Mouse (Mus musculus): ENCODE results near the gene Mlc1. TPM values are rescaled to one million over a fixed set of nuclear protein-coding genes. Genes with fewer than 3 reads are reported as not detected.

Gene Mlc1
- polyA plus RNA-seq, 1 experiment from 2014 or later = 3.7 TPM

DNA sequence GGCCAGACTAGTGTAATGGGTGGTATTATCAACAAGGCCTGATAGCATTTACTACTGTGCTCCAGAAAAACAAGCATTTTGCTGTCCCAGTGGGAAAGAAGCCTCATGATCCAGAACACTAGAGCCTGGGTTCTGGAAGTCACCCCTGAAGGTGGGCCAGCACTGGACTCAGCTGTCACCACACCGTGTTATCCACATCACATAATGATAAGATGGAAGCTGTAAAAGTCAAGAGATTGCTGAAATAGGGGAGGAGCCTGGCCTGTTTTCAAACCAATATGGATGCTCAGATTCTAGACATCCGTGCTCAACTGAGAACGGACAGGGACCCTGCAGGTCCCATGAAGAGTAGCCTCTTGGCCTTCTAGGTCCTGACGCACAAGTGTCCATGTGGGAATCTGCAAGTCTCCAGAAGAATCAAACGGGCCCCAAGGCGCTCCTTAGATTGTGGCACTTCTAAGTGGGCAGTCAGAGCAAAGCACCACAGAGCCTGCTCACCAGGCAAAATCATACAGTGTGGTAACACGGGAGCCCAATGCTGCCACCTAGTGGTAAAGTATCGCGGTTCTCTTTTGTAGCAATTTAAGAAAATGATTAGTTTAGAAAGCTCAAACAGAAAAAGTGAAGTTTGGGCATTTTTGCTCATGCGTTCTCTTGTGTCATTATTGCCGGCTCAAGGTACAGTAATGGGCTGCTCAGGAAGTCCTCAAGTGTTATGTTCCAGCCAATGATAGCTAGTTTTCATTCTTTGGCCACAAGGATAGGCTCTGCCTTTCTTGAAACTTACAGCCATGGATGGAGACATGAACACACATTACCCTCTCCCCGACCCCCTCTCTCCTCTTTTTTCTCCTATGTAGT, 57.4 kb downstream of the Mlc1 start:
- Histone ChIP-seq H3K4me2 (no peak overlapping the region), H3K9ac (ENCODE audit: low read length) (no peak overlapping the region), H3K36me3 (ENCODE audit: control insufficient read depth, insufficient read depth, low read length) (no peaks in the 10 kb centered on the region), H3K9me3 (ENCODE audit: control insufficient read depth, low read length) (no peaks in the 10 kb centered on the region), H3K27me3 (ENCODE audit: control insufficient read depth, insufficient read depth, low read length) (no peaks in the 10 kb centered on the region), H3K4me3 (ENCODE audit: low read depth, low read length) (no peak overlapping the region), H3K27ac (ENCODE audit: low read depth, low read length) (no peak overlapping the region), H3K4me1 (ENCODE audit: control insufficient read depth, insufficient read depth, low read length) (no peaks in the 10 kb centered on the region)
- peak; percentile 98 for DNase-seq (ENCODE audit: low spot score, missing footprints)
- ATAC-seq (ENCODE audit: low FRiP score) = peak; percentile 66
- WGBS = 32% methylated on average over 12 of the region's 12 CpGs

DNA sequence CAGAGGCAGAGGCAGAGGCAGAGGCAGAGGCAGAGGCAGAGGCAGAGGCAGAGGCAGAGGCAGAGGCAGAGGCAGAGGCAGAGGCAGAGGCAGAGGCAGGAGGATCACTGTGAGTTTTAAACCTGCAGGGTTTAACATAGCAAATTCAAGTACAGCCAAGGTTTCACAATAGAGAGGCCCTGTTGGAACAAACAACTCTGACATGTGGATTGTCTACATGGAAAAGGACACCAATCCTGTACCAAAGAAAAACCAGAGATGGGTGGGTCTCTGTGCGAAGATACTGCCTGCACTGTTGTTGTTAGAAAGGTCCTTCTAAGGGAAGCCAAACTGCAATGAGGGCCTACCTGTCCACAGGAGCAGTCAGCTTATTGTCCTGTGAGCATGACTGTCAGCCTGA, 58.7 kb downstream of the Mlc1 start:
- 96% methylated on average over 1 of the region's 1 CpGs for WGBS
- Histone ChIP-seq H3K4me1 (ENCODE audit: control insufficient read depth, insufficient read depth, low read length) (no peaks in the 10 kb centered on the region), H3K27me3 (ENCODE audit: control insufficient read depth, insufficient read depth, low read length) (no peaks in the 10 kb centered on the region), H3K9me3 (ENCODE audit: control insufficient read depth, low read length) (no peaks in the 10 kb centered on the region), H3K9ac (ENCODE audit: low read length) (no peak overlapping the region), H3K4me2 (no peak overlapping the region), H3K36me3 (ENCODE audit: control insufficient read depth, insufficient read depth, low read length) (no peaks in the 10 kb centered on the region), H3K27ac (ENCODE audit: low read depth, low read length) (no peak overlapping the region), H3K4me3 (ENCODE audit: low read depth, low read length) (no peak overlapping the region)
- ATAC-seq (ENCODE audit: low FRiP score) (no peak), DNase-seq (ENCODE audit: low spot score, missing footprints) (peak; percentile 19)

DNA sequence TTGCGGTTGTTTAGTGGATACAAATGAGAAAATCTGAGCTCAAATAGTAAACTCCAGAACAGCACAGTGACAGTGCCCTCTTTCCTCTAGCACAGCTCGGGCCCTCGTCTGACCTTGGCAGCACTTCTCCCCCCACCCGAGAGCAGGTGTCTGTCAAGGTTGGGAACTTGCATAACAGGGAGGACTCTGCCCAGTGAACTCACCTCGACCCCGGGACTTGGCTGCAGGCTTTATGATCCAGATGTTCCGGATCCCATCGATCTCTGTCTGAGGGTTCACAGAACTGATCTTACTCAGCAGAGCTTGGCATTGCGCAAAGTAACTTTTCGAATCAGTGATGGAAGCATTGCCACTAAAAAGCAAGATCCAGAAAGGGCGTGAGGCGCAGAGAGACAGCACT, 59.5 kb downstream of the Mlc1 start:
- no peak for ATAC-seq (ENCODE audit: low FRiP score)
- Histone ChIP-seq H3K27ac (ENCODE audit: low read depth, low read length) (no peak overlapping the region), H3K9ac (ENCODE audit: low read length) (no peak overlapping the region), H3K4me3 (ENCODE audit: low read depth, low read length) (no peak overlapping the region), H3K4me1 (ENCODE audit: control insufficient read depth, insufficient read depth, low read length) (no peaks in the 10 kb centered on the region), H3K36me3 (ENCODE audit: control insufficient read depth, insufficient read depth, low read length) (no peaks in the 10 kb centered on the region), H3K4me2 (no peak overlapping the region), H3K27me3 (ENCODE audit: control insufficient read depth, insufficient read depth, low read length) (no peaks in the 10 kb centered on the region), H3K9me3 (ENCODE audit: control insufficient read depth, low read length) (no peaks in the 10 kb centered on the region)
- DNase-seq (ENCODE audit: low spot score, missing footprints) = peak; percentile 6
- WGBS = 86% methylated on average over 12 of the region's 12 CpGs

DNA sequence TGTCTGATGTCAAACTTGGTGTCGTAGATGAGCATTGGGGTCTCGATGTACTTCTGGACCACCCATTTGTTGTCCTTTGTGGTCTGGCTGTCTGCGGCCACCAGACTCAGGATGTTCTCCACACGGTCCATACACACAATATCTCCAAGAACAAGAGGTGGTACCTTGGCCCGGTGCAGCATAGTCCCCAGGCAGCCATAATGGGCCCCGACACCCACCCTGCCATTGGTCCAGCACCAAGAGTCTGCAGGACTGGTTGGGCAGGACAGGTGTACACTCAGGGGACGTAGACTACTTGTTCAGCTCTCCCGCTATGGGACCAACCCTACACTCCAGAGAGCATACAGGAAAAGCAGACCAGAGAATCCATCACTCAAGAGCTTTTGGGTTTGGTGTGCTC, 61.7 kb downstream of the Mlc1 start:
- Histone ChIP-seq H3K27me3 (ENCODE audit: control insufficient read depth, insufficient read depth, low read length) (no peaks in the 10 kb centered on the region), H3K36me3 (ENCODE audit: control insufficient read depth, insufficient read depth, low read length) (no peaks in the 10 kb centered on the region), H3K9me3 (ENCODE audit: control insufficient read depth, low read length) (no peaks in the 10 kb centered on the region), H3K4me2 (no peak overlapping the region), H3K9ac (ENCODE audit: low read length) (no peak overlapping the region), H3K4me1 (ENCODE audit: control insufficient read depth, insufficient read depth, low read length) (no peaks in the 10 kb centered on the region), H3K27ac (ENCODE audit: low read depth, low read length) (no peak overlapping the region), H3K4me3 (ENCODE audit: low read depth, low read length) (no peak overlapping the region)
- no peak for DNase-seq (ENCODE audit: low spot score, missing footprints)
- WGBS = 95% methylated on average over 8 of the region's 8 CpGs
- no peak for ATAC-seq (ENCODE audit: low FRiP score)

DNA sequence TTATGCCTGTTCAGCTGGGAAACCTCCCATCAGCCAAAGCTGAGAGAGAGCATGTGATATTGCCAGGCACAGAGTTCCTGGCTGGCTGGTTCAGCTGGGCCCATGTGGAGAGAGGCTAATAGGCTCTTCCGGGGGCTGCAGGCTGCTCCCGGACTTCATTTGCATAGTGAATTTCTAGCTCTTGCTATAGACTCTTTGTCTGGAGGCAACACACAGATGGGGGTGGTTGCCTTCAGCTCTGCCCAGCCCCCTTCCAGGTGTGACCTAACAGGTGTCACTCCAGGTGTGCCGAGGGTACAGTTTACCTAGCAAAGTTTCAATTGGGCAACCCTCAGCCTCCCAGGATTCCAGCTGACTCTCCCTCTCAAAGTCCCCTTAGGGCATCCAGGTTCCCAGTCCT, 62.4 kb downstream of the Mlc1 start:
- H3K4me3 ChIP-seq (ENCODE audit: low read depth, low read length) = no peak overlapping the region
- no peak for ATAC-seq (ENCODE audit: low FRiP score)
- no peak overlapping the region for H3K27ac ChIP-seq (ENCODE audit: low read depth, low read length)
- DNase-seq (ENCODE audit: low spot score, missing footprints) = no peak
- H3K27me3 ChIP-seq (ENCODE audit: control insufficient read depth, insufficient read depth, low read length) = no peaks in the 10 kb centered on the region
- H3K4me2 ChIP-seq = no peak overlapping the region
- no peaks in the 10 kb centered on the region for H3K9me3 ChIP-seq (ENCODE audit: control insufficient read depth, low read length)
- H3K9ac ChIP-seq (ENCODE audit: low read length) = no peak overlapping the region
- no peaks in the 10 kb centered on the region for H3K4me1 ChIP-seq (ENCODE audit: control insufficient read depth, insufficient read depth, low read length)
- WGBS = 65% methylated on average over 3 of the region's 3 CpGs
- no peaks in the 10 kb centered on the region for H3K36me3 ChIP-seq (ENCODE audit: control insufficient read depth, insufficient read depth, low read length)

DNA sequence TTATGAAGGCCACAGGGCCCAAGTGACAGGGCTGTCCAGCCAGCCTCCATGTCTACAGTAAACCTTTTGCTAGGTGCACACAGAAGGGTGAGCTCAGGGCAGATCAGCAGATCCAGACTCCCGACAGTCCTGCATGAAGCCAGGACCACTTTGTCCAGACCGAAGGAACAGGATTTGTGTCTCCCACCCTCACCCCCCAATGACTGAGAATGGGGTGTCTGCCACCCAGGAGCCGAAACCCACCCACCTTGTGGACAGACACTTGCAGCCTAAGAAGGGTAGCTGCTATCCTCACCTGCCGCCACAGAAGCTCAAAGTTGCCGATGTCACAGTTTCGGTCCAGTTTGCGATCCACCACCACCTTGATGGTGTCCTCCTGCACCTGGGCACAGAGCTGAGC, 63.8 kb downstream of the Mlc1 start:
- ATAC-seq (ENCODE audit: low FRiP score) (no peak), DNase-seq (ENCODE audit: low spot score, missing footprints) (peak; percentile 23)
- H3K4me1 ChIP-seq (ENCODE audit: control insufficient read depth, insufficient read depth, low read length) = no peaks in the 10 kb centered on the region
- no peak overlapping the region for H3K27ac ChIP-seq (ENCODE audit: low read depth, low read length)
- H3K4me3 ChIP-seq (ENCODE audit: low read depth, low read length) = no peak overlapping the region
- no peak overlapping the region for H3K4me2 ChIP-seq
- H3K27me3 ChIP-seq (ENCODE audit: control insufficient read depth, insufficient read depth, low read length) = no peaks in the 10 kb centered on the region
- no peak overlapping the region for H3K9ac ChIP-seq (ENCODE audit: low read length)
- no peaks in the 10 kb centered on the region for H3K36me3 ChIP-seq (ENCODE audit: control insufficient read depth, insufficient read depth, low read length)
- 94% methylated on average over 7 of the region's 7 CpGs for WGBS
- H3K9me3 ChIP-seq (ENCODE audit: control insufficient read depth, low read length) = no peaks in the 10 kb centered on the region

DNA sequence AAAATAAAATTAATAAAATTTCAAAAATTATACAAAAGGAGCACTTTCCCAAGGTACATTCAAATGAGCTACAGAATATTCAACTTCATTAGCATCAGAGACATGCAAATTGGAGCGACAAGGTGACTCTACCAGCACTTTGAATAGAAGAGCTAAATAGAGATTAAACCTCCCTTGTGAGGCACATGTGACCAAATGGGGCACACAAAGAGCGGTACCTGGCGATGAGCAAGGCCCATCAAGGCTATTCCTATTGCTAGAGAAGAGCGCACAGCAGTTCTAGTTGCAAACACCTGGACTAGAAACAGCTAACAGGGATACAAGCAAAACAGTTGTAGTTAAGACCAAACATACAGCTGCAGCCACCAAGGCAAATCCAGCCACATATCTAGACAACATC, 72.5 kb downstream of the Mlc1 start:
- H3K4me1 ChIP-seq (ENCODE audit: control insufficient read depth, insufficient read depth, low read length) = no peaks in the 10 kb centered on the region
- no peaks in the 10 kb centered on the region for H3K36me3 ChIP-seq (ENCODE audit: control insufficient read depth, insufficient read depth, low read length)
- no peak overlapping the region for H3K4me2 ChIP-seq
- ATAC-seq (ENCODE audit: low FRiP score) = no peak
- no peak for DNase-seq (ENCODE audit: low spot score, missing footprints)
- no peaks in the 10 kb centered on the region for H3K27me3 ChIP-seq (ENCODE audit: control insufficient read depth, insufficient read depth, low read length)
- H3K27ac ChIP-seq (ENCODE audit: low read depth, low read length) = no peak overlapping the region
- H3K9ac ChIP-seq (ENCODE audit: low read length) = no peak overlapping the region
- H3K4me3 ChIP-seq (ENCODE audit: low read depth, low read length) = no peak overlapping the region
- no peaks in the 10 kb centered on the region for H3K9me3 ChIP-seq (ENCODE audit: control insufficient read depth, low read length)
- 68% methylated on average over 4 of the region's 4 CpGs for WGBS

Other genes with a start within 250 kb of the Mlc1 start
- 25.9 and 27.6 TPM in 2 replicates for gene Brd1, start 244.8 kb downstream of the Mlc1 start, polyA plus RNA-seq (2014; fragmentation: Nextera tagmentation; extraction: Ambion mirVana)
- gene Zbed4, start 227.3 kb downstream of the Mlc1 start, polyA plus RNA-seq (2014; fragmentation: Nextera tagmentation; extraction: Ambion mirVana) = 42.5 and 45.6 TPM in 2 replicates
- gene Alg12, start 159.7 kb downstream of the Mlc1 start, polyA plus RNA-seq (2014; fragmentation: Nextera tagmentation; extraction: Ambion mirVana) = 10.8 and 11.0 TPM in 2 replicates
- gene Creld2, start 159.4 kb downstream of the Mlc1 start, polyA plus RNA-seq (2014; fragmentation: Nextera tagmentation; extraction: Ambion mirVana) = 72.5 and 81.7 TPM in 2 replicates
- gene Pim3, start 116.8 kb downstream of the Mlc1 start, polyA plus RNA-seq (2014; fragmentation: Nextera tagmentation; extraction: Ambion mirVana) = 30.1 and 30.5 TPM in 2 replicates
- not detected in 2 replicates for gene Ttll8, start 24.6 kb downstream of the Mlc1 start, polyA plus RNA-seq (2014; fragmentation: Nextera tagmentation; extraction: Ambion mirVana)
- not detected in 2 replicates for gene Mov10l1, start 3.9 kb upstream of the Mlc1 start, polyA plus RNA-seq (2014; fragmentation: Nextera tagmentation; extraction: Ambion mirVana)
- gene Panx2, start 80.7 kb upstream of the Mlc1 start, polyA plus RNA-seq (2014; fragmentation: Nextera tagmentation; extraction: Ambion mirVana) = 0.87 and 0.89 TPM in 2 replicates
- gene Trabd, start 96.1 kb upstream of the Mlc1 start, polyA plus RNA-seq (2014; fragmentation: Nextera tagmentation; extraction: Ambion mirVana) = 40.2 and 43.2 TPM in 2 replicates
- gene Selenoo, start 110.1 kb upstream of the Mlc1 start, polyA plus RNA-seq (2014; fragmentation: Nextera tagmentation; extraction: Ambion mirVana) = 20.2 and 22.3 TPM in 2 replicates
- 14.9 and 16.8 TPM in 2 replicates for gene Tubgcp6, start 144.1 kb upstream of the Mlc1 start, polyA plus RNA-seq (2014; fragmentation: Nextera tagmentation; extraction: Ambion mirVana)
- 11.6 and 13.6 TPM in 2 replicates for gene Hdac10, start 149.7 kb upstream of the Mlc1 start, polyA plus RNA-seq (2014; fragmentation: Nextera tagmentation; extraction: Ambion mirVana)
- gene Mapk12, start 161.7 kb upstream of the Mlc1 start, polyA plus RNA-seq (2014; fragmentation: Nextera tagmentation; extraction: Ambion mirVana) = 21.3 and 27.0 TPM in 2 replicates
- gene Mapk11, start 170.6 kb upstream of the Mlc1 start, polyA plus RNA-seq (2014; fragmentation: Nextera tagmentation; extraction: Ambion mirVana) = 34.9 and 40.6 TPM in 2 replicates
- 97.5 and 115 TPM in 2 replicates for gene Plxnb2, start 201.8 kb upstream of the Mlc1 start, polyA plus RNA-seq (2014; fragmentation: Nextera tagmentation; extraction: Ambion mirVana)
- 26.2 and 26.6 TPM in 2 replicates for gene Dennd6b, start 217.5 kb upstream of the Mlc1 start, polyA plus RNA-seq (2014; fragmentation: Nextera tagmentation; extraction: Ambion mirVana)
- 35.9 and 40.0 TPM in 2 replicates for gene Ppp6r2, start 232.5 kb upstream of the Mlc1 start, polyA plus RNA-seq (2014; fragmentation: Nextera tagmentation; extraction: Ambion mirVana)

Data from midbrain, embryonic 11.5 days (tissue).